Comparison of ENCODE assay signal across 8 mouse cellular contexts in genomic region chr10:80164161-80164997, GRCm38 (mm10). TPM values are rescaled to one million over a fixed set of nuclear protein-coding genes. Genes with fewer than 3 reads are reported as not detected.
DNase-seq lines count a peak whose midpoint lies in the region; ATAC-seq lines count a peak whose summit lies in the region.

No protein-coding gene starts in this region.

- peaks cover 23% of the 10 kb centered on the region for H3K4me1 ChIP-seq in brown adipose tissue, adult 24 weeks (ENCODE audit: control insufficient read depth, insufficient read depth, insufficient read length, low read length)
- H3K4me1 ChIP-seq in heart, embryonic 11.5 days (ENCODE audit: control insufficient read depth, insufficient read depth, low read length) = peaks cover 74% of the 10 kb centered on the region
- peaks cover 77% of the 10 kb centered on the region for H3K4me1 ChIP-seq in kidney, embryonic 16.5 days (ENCODE audit: insufficient read depth, low read length)
- peaks cover 67% of the 10 kb centered on the region for H3K4me1 ChIP-seq in midbrain, embryonic 12.5 days

- ATAC-seq in heart, embryonic 11.5 days (replicated peaks; ENCODE audit: insufficient number of reproducible peaks, low FRiP score, low TSS enrichment) = no peak; the same call in 1 of the 2 replicates
- ATAC-seq in kidney, embryonic 16.5 days (ENCODE audit: low FRiP score, low TSS enrichment) = 0 out of 2 replicates have a peak, but pooled peaks have one; percentile 0
- no peak for ATAC-seq in midbrain, embryonic 12.5 days (ENCODE audit: low FRiP score, low read depth)

- no peaks in the 10 kb centered on the region for H3K9me3 ChIP-seq in heart, embryonic 11.5 days (replicated peaks; ENCODE audit: control insufficient read depth, low read length)
- H3K9me3 ChIP-seq in kidney, embryonic 16.5 days (ENCODE audit: low read length) = no peaks in the 10 kb centered on the region
- no peaks in the 10 kb centered on the region for H3K9me3 ChIP-seq in midbrain, embryonic 12.5 days

- H3K27me3 ChIP-seq in heart, embryonic 11.5 days (ENCODE audit: control insufficient read depth, insufficient read depth, low read length) = no peaks in the 10 kb centered on the region
- H3K27me3 ChIP-seq in kidney, embryonic 16.5 days (ENCODE audit: insufficient read depth, low read length) = no peaks in the 10 kb centered on the region
- H3K27me3 ChIP-seq in midbrain, embryonic 12.5 days = peaks cover 6% of the 10 kb centered on the region; the same call in 1 of the 2 replicates

- peak overlapping the region; percentile 47 for H3K27ac ChIP-seq in brown adipose tissue, adult 24 weeks (replicated peaks; ENCODE audit: low read depth, low read length)
- peak overlapping the region; percentile 100 for H3K27ac ChIP-seq in heart, embryonic 11.5 days (ENCODE audit: low read depth, low read length)
- peak overlapping the region; percentile 44 for H3K27ac ChIP-seq in kidney, embryonic 16.5 days (ENCODE audit: low read length)
- H3K27ac ChIP-seq in midbrain, embryonic 12.5 days (replicated peaks) = peak overlapping the region; percentile 74

- peak overlapping the region; percentile 52 for H3K4me3 ChIP-seq in brown adipose tissue, adult 24 weeks (ENCODE audit: insufficient read depth, low read depth, low read length)
- peak overlapping the region; percentile 46 for H3K4me3 ChIP-seq in heart, embryonic 11.5 days (ENCODE audit: low read depth, low read length)
- H3K4me3 ChIP-seq in kidney, embryonic 16.5 days (ENCODE audit: low read length) = peak overlapping the region; percentile 51
- peak overlapping the region; percentile 35 for H3K4me3 ChIP-seq in midbrain, embryonic 12.5 days

- peak; percentile 49 for DNase-seq in layer of hippocampus, adult 9-11 months
- DNase-seq in layer of hippocampus, adult 18-20 months (ENCODE audit: low spot score in 2 of 2) = no peak
- DNase-seq in ovary, postnatal 10 days (ENCODE audit: low spot score) = no peak
- no peak for DNase-seq in testis, postnatal 14 days (ENCODE audit: low spot score)

- peak overlapping the region; percentile 97 for H3K4me2 ChIP-seq in heart, embryonic 11.5 days
- H3K4me2 ChIP-seq in kidney, embryonic 16.5 days (replicated peaks; ENCODE audit: low read depth, low read length) = peak overlapping the region; percentile 92
- peak overlapping the region; percentile 57 for H3K4me2 ChIP-seq in midbrain, embryonic 12.5 days (replicated peaks)

- H3K36me3 ChIP-seq in heart, embryonic 11.5 days (ENCODE audit: control insufficient read depth, insufficient read depth, low read length) = no peaks in the 10 kb centered on the region
- no peaks in the 10 kb centered on the region; the same call in 1 of the 2 replicates for H3K36me3 ChIP-seq in kidney, embryonic 16.5 days (ENCODE audit: insufficient read depth, low read length)
- H3K36me3 ChIP-seq in midbrain, embryonic 12.5 days = no peaks in the 10 kb centered on the region

- WGBS in heart, embryonic 11.5 days (ENCODE audit: insufficient replicate concordance) = 8% methylated on average over 43 of the region's 44 CpGs
- WGBS in kidney, embryonic 16.5 days = 8% methylated on average over 44 of the region's 44 CpGs
- WGBS in midbrain, embryonic 12.5 days = 12% methylated on average over 40 of the region's 44 CpGs

- H3K9ac ChIP-seq in heart, embryonic 11.5 days (ENCODE audit: low read depth, low read length) = peak overlapping the region; percentile 72
- H3K9ac ChIP-seq in kidney, embryonic 16.5 days (replicated peaks; ENCODE audit: low read length) = peak overlapping the region; percentile 64
- H3K9ac ChIP-seq in midbrain, embryonic 12.5 days (replicated peaks) = peak overlapping the region; percentile 45

RNA-seq across cellular contexts. Expression of gene Cirbp, which starts 1.4 kb away (rescaled TPM):
- total RNA-seq in layer of hippocampus, adult 18-20 months (2021) = 10 to 100 TPM; 60.7 to 76.4 TPM
- polyA plus RNA-seq in brown adipose tissue, adult 24 weeks (2012; ENCODE audit: insufficient read depth, insufficient read length, missing spikeins) = 15.1 and 27.5 TPM in 2 replicates
- polyA plus RNA-seq in heart, embryonic 11.5 days (2014; fragmentation: Nextera tagmentation; extraction: Ambion mirVana) = 49.1 and 52.7 TPM in 2 replicates
- 96.2 and 101 TPM in 2 replicates for polyA plus RNA-seq in kidney, embryonic 16.5 days (2015; fragmentation: Nextera tagmentation; extraction: Ambion mirVana)
- 227 and 233 TPM in 2 replicates for polyA plus RNA-seq in midbrain, embryonic 12.5 days (2016; fragmentation: Nextera tagmentation; extraction: Ambion mirVana)

RNA-seq across cellular contexts. Expression of gene 1600002K03Rik, which starts 8.4 kb away (rescaled TPM):
- 1 to 10 TPM; 6.4 to 6.5 TPM for total RNA-seq in layer of hippocampus, adult 18-20 months (2021)
- 10.9 and 14.9 TPM in 2 replicates for polyA plus RNA-seq in brown adipose tissue, adult 24 weeks (2012; ENCODE audit: insufficient read depth, insufficient read length, missing spikeins)
- 9.6 and 12.4 TPM in 2 replicates for polyA plus RNA-seq in heart, embryonic 11.5 days (2014; fragmentation: Nextera tagmentation; extraction: Ambion mirVana)
- 15.2 and 15.3 TPM in 2 replicates for polyA plus RNA-seq in kidney, embryonic 16.5 days (2015; fragmentation: Nextera tagmentation; extraction: Ambion mirVana)
- polyA plus RNA-seq in midbrain, embryonic 12.5 days (2016; fragmentation: Nextera tagmentation; extraction: Ambion mirVana) = 12.9 and 13.6 TPM in 2 replicates

RNA-seq across cellular contexts. Expression of gene Efna2, which starts 14.9 kb away (rescaled TPM):
- total RNA-seq in layer of hippocampus, adult 18-20 months (2021) = 10 to 100 TPM in 1 of 2 experiments, 1 to 10 TPM in 1; 8.9 to 10.1 TPM
- 1.0 and 1.1 TPM in 2 replicates for polyA plus RNA-seq in brown adipose tissue, adult 24 weeks (2012; ENCODE audit: insufficient read depth, insufficient read length, missing spikeins)
- polyA plus RNA-seq in heart, embryonic 11.5 days (2014; fragmentation: Nextera tagmentation; extraction: Ambion mirVana) = 13.9 and 14.8 TPM in 2 replicates
- polyA plus RNA-seq in kidney, embryonic 16.5 days (2015; fragmentation: Nextera tagmentation; extraction: Ambion mirVana) = 11.0 and 11.8 TPM in 2 replicates
- 114 and 127 TPM in 2 replicates for polyA plus RNA-seq in midbrain, embryonic 12.5 days (2016; fragmentation: Nextera tagmentation; extraction: Ambion mirVana)

RNA-seq across cellular contexts. Expression of gene Midn, which starts 16.3 kb away (rescaled TPM):
- 10 to 100 TPM; 59.4 to 68.4 TPM for total RNA-seq in layer of hippocampus, adult 18-20 months (2021)
- polyA plus RNA-seq in brown adipose tissue, adult 24 weeks (2012; ENCODE audit: insufficient read depth, insufficient read length, missing spikeins) = 25.5 and 31.6 TPM in 2 replicates
- polyA plus RNA-seq in heart, embryonic 11.5 days (2014; fragmentation: Nextera tagmentation; extraction: Ambion mirVana) = 29.5 and 31.9 TPM in 2 replicates
- 15.9 and 16.8 TPM in 2 replicates for polyA plus RNA-seq in kidney, embryonic 16.5 days (2015; fragmentation: Nextera tagmentation; extraction: Ambion mirVana)
- polyA plus RNA-seq in midbrain, embryonic 12.5 days (2016; fragmentation: Nextera tagmentation; extraction: Ambion mirVana) = 41.7 and 46.4 TPM in 2 replicates

RNA-seq across cellular contexts. Expression of gene Cbarp, which starts 23.7 kb away (rescaled TPM):
- 100 to 1,000 TPM; 362 to 363 TPM for total RNA-seq in layer of hippocampus, adult 18-20 months (2021)
- 1.1 and 1.5 TPM in 2 replicates for polyA plus RNA-seq in brown adipose tissue, adult 24 weeks (2012; ENCODE audit: insufficient read depth, insufficient read length, missing spikeins)
- polyA plus RNA-seq in heart, embryonic 11.5 days (2014; fragmentation: Nextera tagmentation; extraction: Ambion mirVana) = 2.5 and 2.7 TPM in 2 replicates
- 6.4 and 7.3 TPM in 2 replicates for polyA plus RNA-seq in kidney, embryonic 16.5 days (2015; fragmentation: Nextera tagmentation; extraction: Ambion mirVana)
- polyA plus RNA-seq in midbrain, embryonic 12.5 days (2016; fragmentation: Nextera tagmentation; extraction: Ambion mirVana) = 19.3 and 20.0 TPM in 2 replicates

Comparison
In these comparisons a context has a peak if more than half of its experiments do, and no peak if none do; other contexts are left out.
1. H3K27ac ChIP-seq: peak in every context shown above with its lines; median percentile 100 in heart, embryonic 11.5 days; 74 in midbrain, embryonic 12.5 days; 47 in brown adipose tissue, adult 24 weeks; 44 in kidney, embryonic 16.5 days.